Comparison of ENCODE assay signal across 11 mouse cellular contexts in genomic region chr16:49892945-49893344, GRCm38 (mm10).
A peak's percentile ranks its signal among the peaks of the same experiment; 100 is the strongest.
DNase-seq lines count a peak whose midpoint lies in the region; ATAC-seq and TF ChIP-seq lines count a peak whose summit lies in the region.
"Had no signal": no experiment of that assay in that cellular context is flagged by ENCODE, and none has a peak within 500 bp of the region (broad histone marks: within the 10 kb centered on the region; RNA-seq: fewer than 3 reads in every experiment).

No protein-coding gene starts in this region.

- no peak for TF ChIP-seq EP300 in liver, embryonic 14.5 days (IDR thresholded peaks at IDR 0.05; ENCODE audit: low read depth)

- intact Hi-C loops in gastrocnemius, postnatal 36 days (cut with DNase I), result no loop called here
- intact Hi-C loops in gastrocnemius, postnatal 14 days (cut with DNase I; ENCODE audit: low total_unique reads), result no loop called here

- no peak overlapping the region for H3K4me3 ChIP-seq in layer of hippocampus, adult 2 months
- no peak overlapping the region for H3K4me3 ChIP-seq in liver, embryonic 14.5 days (ENCODE audit: insufficient read depth in 1 of 2, low read depth in 2 of 2, low read length in 2 of 2)
- H3K4me3 ChIP-seq: embryonic facial prominence, embryonic 13.5 days; neural tube, embryonic 13.5 days had no signal

- POLR2A ChIA-PET in Patski (lab: Charles Lee), result no interaction called here

- 73% methylated on average over 2 of the region's 2 CpGs for WGBS in liver, embryonic 14.5 days (ENCODE audit: insufficient replicate concordance)

- ATAC-seq in Patski, result no peak
- 0 out of 2 replicates have a peak, but pooled peaks have one; percentile 27 for ATAC-seq in liver, embryonic 14.5 days (ENCODE audit: insufficient read depth)

- CTCF ChIA-PET in Patski (lab: Charles Lee), result interaction anchor here (1.9 kb wide), 1 partner anchor 10 kb away, joined by 7 read pairs; no protein-coding TSS in a partner anchor

- no peaks in the 10 kb centered on the region for H3K27me3 ChIP-seq in Patski
- H3K27me3 ChIP-seq in liver, embryonic 14.5 days (ENCODE audit: control insufficient read depth, insufficient read depth, low read length), result no peaks in the 10 kb centered on the region
- H3K27me3 ChIP-seq: embryonic facial prominence, embryonic 13.5 days; neural tube, embryonic 13.5 days had no signal

- peaks cover 91% of the 10 kb centered on the region for H3K36me3 ChIP-seq in liver, embryonic 14.5 days (replicated peaks; ENCODE audit: control insufficient read depth, insufficient read depth, low read depth)

- TF ChIP-seq CTCF in layer of hippocampus, adult 2 months (conservative IDR thresholded peaks at IDR 0.05), result peak; percentile 71
- peak; percentile 64 for TF ChIP-seq CTCF in Patski (IDR thresholded peaks at IDR 0.05)
- peak; percentile 92 for TF ChIP-seq CTCF in liver, embryonic 14.5 days (IDR thresholded peaks at IDR 0.05; ENCODE audit: low read depth)

- H3K9me3 ChIP-seq in liver, embryonic 14.5 days (ENCODE audit: control insufficient read depth, low read length), result no peaks in the 10 kb centered on the region
- H3K9me3 ChIP-seq: neural tube, embryonic 13.5 days had no signal

- H3K4me1 ChIP-seq in liver, embryonic 14.5 days (replicated peaks; ENCODE audit: control insufficient read depth in 2 of 2, insufficient read depth in 2 of 2, low read length in 1 of 2), result peaks cover 0 to 5% of the 10 kb centered on the region in 2 experiments; a peak in 2 of 4 replicates

- no peak overlapping the region for H3K27ac ChIP-seq in layer of hippocampus, adult 2 months
- no peak overlapping the region for H3K27ac ChIP-seq in liver, embryonic 14.5 days
- H3K27ac ChIP-seq: embryonic facial prominence, embryonic 13.5 days; neural tube, embryonic 13.5 days had no signal

- no peak overlapping the region for H3K9ac ChIP-seq in liver, embryonic 14.5 days (replicated peaks)
- H3K9ac ChIP-seq: embryonic facial prominence, embryonic 13.5 days; neural tube, embryonic 13.5 days had no signal

- in situ Hi-C loops in Patski (cut with MboI; ENCODE audit: low pct_unique_long_range_greater_than_20kb), result no loop called here

- no peak overlapping the region for H3K4me2 ChIP-seq in liver, embryonic 14.5 days (ENCODE audit: low read depth)
- H3K4me2 ChIP-seq: embryonic facial prominence, embryonic 13.5 days; neural tube, embryonic 13.5 days had no signal

- DNase-seq in layer of hippocampus, adult 2 months (ENCODE audit: low spot score in 2 of 2), result no peak
- no peak for DNase-seq in layer of hippocampus, postnatal 10 days (ENCODE audit: low spot score in 2 of 2)
- DNase-seq in Patski (ENCODE audit: low read depth, low spot score), result no peak
- DNase-seq in liver, embryonic 14.5 days (ENCODE audit: low read depth in 3 of 3, low spot score in 3 of 3), result peak; percentile 35 to 55 (median 48)
- peak; percentile 18 to 49 for DNase-seq in thymus, adult 18-20 months
- DNase-seq in frontal cortex, adult 2 months (ENCODE audit: extremely low spot score in 1 of 2, low spot score in 1 of 2), result no peak
- no peak for DNase-seq in gastrocnemius, postnatal 36 days
- DNase-seq in gastrocnemius, postnatal 14 days, result no peak
- DNase-seq: layer of hippocampus, adult 9-11 months had no signal

Comparison
In these comparisons a context has a peak if more than half of its experiments do, and no peak if none do; other contexts are left out.
1. DNase-seq: peak in liver, embryonic 14.5 days (3 of 3) and thymus, adult 18-20 months (2 of 2); none in layer of hippocampus, adult 2 months (0 of 2), layer of hippocampus, postnatal 10 days (0 of 2), Patski (single experiment), frontal cortex, adult 2 months (0 of 2), gastrocnemius, postnatal 36 days (0 of 2) and gastrocnemius, postnatal 14 days (single experiment).
2. Peak in every context shown above with its lines, with median percentiles within 50 percentile points of each other: CTCF ChIP-seq.